Mouse (Mus musculus) thymus, postnatal 0 days (tissue): ENCODE results near the gene Olfr203. TPM values are rescaled to one million over a fixed set of nuclear protein-coding genes. Genes with fewer than 3 reads are reported as not detected.
"Not testable (repeated sequence)": the region's sequence is repeated elsewhere in the genome, so short reads cannot be mapped to it uniquely, and the experiment has no call there.

Source experiments
- DNase-seq: peaks from one replicate; pipeline ENCODE4 v3.0.0-alpha.2; 2015; ENCODE audit warnings: low spot score
- polyA plus RNA-seq: library from polyadenylated mRNA; unstranded; fragments of >200 nt; fragmentation: Nextera tagmentation; extraction: Ambion mirVana; gene quantifications from 2 replicates; pipeline ENCODE4 v1.2.1, GENCODE M21; 2015

The Olfr203 gene
- polyA plus RNA-seq: not detected in 2 replicates

DNA sequence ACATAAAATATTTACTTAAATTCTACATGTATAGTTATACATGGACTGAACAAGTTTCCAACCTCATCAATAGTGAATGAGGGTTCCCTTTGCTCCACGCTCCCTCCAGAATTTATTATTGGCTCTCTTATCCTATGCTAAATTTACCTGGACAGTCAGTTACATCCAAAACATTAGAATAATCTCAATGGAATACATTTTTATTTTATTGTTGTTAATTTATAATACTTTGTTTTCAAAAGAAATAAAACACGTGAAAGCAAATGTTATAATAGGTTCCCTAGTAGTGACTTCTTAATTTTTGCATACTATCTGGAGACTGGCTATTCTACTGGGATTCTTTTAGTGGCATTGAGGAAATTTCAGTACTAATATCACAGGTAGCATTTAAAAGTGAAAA lies at the start of gene Olfr203:
Gene Olfr203, plus strand, starts transcription at position 301 of the 400 bp plus-strand sequence.
- DNase-seq: no peak

DNA sequence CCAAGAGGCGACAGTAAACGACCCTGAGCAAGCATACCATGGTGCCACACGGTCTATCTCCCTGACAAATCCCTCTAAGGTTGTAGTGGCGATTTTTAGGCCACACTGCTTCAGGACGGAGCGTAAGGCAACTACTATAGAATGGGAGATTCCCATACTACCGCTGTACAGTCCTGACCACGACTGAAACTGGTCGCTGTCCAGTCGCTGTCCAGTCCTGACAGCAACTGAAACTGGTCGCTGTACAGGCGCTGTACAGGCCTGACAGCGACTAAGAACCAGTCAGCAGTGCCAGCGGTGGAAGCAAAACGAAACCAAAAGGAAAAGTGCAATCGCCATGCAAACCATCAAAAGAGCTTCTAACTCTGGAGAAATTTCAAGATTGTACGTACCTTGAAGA lies 49.0 kb upstream of the Olfr203 start:
- DNase-seq: no peak

DNA sequence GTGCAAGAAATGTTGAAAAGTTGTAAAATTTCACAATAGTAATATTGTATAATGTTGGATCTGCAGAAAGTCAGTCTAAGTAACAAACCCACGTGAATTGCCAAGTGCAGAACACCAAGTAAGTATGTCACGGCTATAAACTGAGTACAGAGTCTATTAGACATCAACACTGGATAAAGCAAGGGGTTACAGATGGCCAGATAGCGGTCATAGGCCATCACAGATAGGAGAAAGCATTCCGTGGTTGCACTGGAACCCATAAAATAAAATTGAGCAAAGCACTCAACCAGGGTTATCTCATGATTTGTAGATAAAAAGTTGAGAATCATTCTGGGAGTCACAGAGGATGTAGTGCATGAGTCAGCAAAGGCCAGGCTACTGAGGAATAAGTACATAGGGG lies 29.6 kb upstream of the Olfr203 start:
- not testable (repeated sequence) for DNase-seq

DNA sequence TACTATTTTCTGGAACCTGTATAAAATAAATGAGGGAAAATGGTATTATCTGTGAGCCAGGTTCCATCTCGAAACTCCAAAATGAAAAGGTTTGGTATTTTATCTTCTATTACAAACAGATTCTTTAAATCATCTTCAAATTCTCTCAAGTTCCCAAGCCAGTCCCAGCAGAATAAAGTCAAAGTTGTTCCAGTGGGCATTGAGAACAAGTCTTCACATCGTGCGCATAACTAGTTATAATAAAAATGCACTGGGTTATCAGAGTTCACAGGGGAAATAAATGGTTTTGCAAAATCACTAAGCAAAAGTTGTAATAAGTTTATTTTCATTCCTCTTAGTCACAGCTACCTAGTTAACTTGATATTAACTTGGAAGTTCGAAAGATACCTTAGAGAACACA lies 26.1 kb upstream of the Olfr203 start, which contains the start of gene Olfr201:
Gene Olfr201, minus strand, starts transcription at position 101 of the 400 bp plus-strand sequence.
- not testable (repeated sequence) for DNase-seq

DNA sequence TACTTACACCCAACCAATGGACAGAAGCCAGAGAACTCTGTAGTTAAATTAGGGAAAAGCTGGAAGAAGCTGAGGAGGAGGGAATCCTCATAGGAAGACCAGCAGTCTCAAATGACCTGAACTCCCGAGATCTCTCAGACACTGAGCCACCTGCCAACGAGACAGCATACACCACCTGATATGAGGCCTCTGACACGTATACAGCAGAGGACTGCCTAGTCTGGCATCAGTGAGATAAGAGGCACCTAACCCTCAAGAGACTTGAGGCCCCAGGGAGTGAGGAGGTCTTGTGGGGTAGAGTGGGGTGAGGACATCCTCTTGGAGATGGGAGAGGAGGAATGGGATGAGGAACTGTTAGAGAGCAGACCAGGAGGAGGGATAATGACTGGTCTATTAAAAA lies 18.1 kb upstream of the Olfr203 start:
- DNase-seq: no peak

DNA sequence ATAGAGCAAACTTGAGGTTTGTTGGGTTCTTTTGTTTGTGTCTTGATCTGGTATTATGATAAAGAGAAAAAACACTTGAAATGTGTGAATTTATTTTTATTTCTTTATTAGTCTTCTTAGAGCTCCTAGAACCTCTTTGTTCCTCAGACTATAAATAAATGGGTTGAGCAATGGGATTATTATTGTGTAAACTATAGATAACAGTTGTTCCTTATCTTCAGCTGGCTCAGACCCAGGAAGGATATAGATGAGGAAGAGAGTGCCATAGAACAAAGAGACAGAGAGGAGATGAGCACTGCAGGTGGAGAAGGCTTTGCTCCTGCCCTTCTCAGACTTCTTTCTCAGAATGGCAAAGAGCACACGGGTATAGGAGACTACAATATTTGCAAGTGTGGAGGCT lies 15.2 kb upstream of the Olfr203 start:
- no peak for DNase-seq

DNA sequence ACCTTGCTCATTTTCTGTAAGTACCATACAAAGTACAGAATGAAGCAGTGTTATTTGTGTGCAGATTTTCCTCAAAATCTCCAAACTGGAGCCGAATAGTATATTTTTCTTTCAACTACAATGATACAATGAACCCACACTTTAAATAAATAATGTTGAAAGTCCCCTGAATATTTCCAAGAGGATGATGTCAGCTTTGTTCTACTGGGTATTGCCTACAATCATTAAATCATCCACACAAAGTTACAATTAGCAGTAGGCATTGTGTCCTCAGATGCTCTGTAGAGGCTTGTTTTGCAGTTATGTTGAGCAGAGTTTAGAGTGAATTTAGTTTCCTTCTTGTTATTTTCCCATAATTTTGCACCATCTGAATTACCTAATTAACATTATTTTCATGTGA lies 12.0 kb upstream of the Olfr203 start, which contains the start of gene Olfr202:
Gene Olfr202, minus strand, starts transcription at position 101 of the 400 bp plus-strand sequence.
- no peak for DNase-seq

DNA sequence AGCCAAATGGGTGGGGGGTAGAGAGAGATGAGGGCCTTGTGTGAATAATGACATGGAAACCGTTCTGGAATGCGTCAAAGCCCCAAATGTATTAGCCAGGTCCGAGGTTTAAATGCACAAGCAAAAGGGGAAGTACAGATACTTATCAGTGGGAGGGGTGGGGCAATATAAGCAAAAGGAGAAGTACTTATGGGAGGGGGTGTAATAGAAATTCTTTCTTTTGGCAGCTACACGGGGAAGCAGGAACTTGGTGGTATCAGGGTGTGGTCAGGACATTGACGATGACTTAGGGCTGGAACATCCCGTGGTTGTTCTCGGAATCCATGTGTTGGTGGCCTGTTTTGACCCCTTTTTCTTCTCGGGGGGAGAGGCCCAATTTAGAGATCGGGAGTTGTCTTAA lies 11.1 kb upstream of the Olfr203 start:
- not testable (repeated sequence) for DNase-seq

DNA sequence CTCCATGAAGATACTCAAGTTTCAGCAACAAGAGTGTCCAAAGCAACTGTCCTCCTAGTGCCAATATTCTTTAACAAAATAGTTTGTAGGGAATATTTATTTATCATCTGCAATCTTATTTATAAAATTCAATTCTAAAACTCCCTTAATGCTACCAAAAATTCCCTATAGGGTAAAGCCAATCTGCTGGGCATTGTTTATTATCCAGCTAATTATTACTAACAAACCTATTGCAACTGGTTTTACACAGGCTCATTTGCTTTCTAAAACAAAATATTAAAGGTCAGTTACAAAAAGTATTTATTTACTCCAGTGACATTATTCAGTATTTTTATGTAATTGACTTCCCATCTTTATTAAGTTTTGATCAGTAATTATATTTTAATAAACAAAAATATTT lies 19.5 kb downstream of the Olfr203 start, which contains the start of gene Olfr204:
Gene Olfr204, minus strand, starts transcription at position 101 of the 400 bp plus-strand sequence.
- DNase-seq: no peak

DNA sequence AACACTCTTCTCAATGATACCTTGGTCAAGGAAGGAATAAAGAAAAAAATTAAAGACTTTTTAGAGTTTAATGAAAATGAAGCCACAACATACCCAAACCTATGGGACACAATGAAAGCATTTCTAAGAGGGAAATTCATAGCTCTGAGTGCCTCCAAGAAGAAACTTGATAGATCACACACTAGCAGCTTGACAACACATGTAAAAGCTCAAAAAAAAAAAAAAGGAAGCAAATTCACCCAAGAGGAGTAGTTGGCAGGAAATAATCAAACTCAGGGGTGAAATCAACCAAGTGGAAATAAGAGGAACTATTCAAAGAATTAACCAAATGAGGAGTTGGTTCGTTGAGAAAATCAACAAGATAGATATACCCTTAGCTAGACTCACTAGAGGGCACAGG lies 24.6 kb downstream of the Olfr203 start:
- not testable (repeated sequence) for DNase-seq

DNA sequence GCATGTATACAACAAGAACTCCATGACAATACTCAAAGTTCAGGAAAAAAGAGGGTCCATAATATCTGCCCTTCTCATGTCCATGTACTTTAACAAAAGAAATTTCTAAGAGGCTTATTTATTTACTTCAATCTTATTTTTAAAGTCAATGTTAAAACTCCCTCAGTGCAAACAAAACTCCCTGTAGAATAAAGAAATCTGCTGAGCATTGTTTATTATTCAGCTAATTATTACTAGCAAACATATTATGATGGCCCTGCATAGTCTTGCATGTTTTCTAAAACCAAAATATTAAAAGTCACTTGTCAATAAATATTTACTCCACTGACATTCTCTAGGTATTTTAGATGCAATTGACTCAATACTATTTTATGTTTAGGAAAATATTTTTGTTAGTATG lies 32.4 kb downstream of the Olfr203 start, which contains the start of gene Olfr205:
Gene Olfr205, minus strand, starts transcription at position 101 of the 400 bp plus-strand sequence.
- no peak for DNase-seq

DNA sequence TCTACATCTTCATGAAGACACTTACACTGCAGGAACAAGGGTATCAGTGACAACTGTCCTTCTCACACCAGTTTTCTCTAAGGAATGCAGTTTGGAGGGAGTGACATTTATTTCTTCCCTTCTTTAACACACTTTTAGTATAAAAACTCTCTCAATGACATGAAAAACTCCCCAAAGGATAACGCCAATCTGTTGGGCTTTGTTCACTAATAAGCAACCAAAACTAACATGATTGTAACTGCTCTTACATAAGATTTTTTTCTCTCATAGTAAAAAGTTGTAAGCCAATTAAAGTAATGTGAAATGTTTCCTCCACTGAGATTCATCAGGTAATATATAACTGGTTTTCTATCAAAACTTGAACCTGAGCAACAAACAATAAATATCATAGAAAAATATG lies 50.5 kb downstream of the Olfr203 start, which contains the start of gene Olfr206:
Gene Olfr206, minus strand, starts transcription at position 101 of the 400 bp plus-strand sequence.
- no peak for DNase-seq

Other genes starting within 250 kb of the Olfr203 start
- gene Olfr190, start 220.9 kb upstream of the Olfr203 start, polyA plus RNA-seq: not detected in 2 replicates
- gene Olfr191, start 209.1 kb upstream of the Olfr203 start, polyA plus RNA-seq: not detected in 2 replicates
- not detected in 2 replicates for gene Olfr193, start 187.0 kb upstream of the Olfr203 start, polyA plus RNA-seq
- gene Olfr194, start 177.8 kb upstream of the Olfr203 start, polyA plus RNA-seq: not detected in 2 replicates
- gene Olfr195, start 151.8 kb upstream of the Olfr203 start, polyA plus RNA-seq: not detected in 2 replicates
- gene Olfr196, start 128.4 kb upstream of the Olfr203 start, polyA plus RNA-seq: not detected in 2 replicates
- not detected in 2 replicates for gene Olfr198, start 95.3 kb upstream of the Olfr203 start, polyA plus RNA-seq
- gene Olfr199, start 79.1 kb upstream of the Olfr203 start, polyA plus RNA-seq: not detected in 2 replicates
- gene Olfr201, start 26.2 kb upstream of the Olfr203 start, polyA plus RNA-seq: not detected in 2 replicates
- not detected in 2 replicates for gene Olfr202, start 12.1 kb upstream of the Olfr203 start, polyA plus RNA-seq
- gene Olfr204, start 19.4 kb downstream of the Olfr203 start, polyA plus RNA-seq: not detected in 2 replicates
- not detected in 2 replicates for gene Olfr205, start 32.3 kb downstream of the Olfr203 start, polyA plus RNA-seq
- not detected in 2 replicates for gene Olfr206, start 50.4 kb downstream of the Olfr203 start, polyA plus RNA-seq
- gene Olfr209, start 65.1 kb downstream of the Olfr203 start, polyA plus RNA-seq: not detected in 2 replicates
- gene Gabrr3, start 108.5 kb downstream of the Olfr203 start, polyA plus RNA-seq: not detected in 2 replicates
- gene Riox2, start 172.9 kb downstream of the Olfr203 start, polyA plus RNA-seq: 26.0 and 29.6 TPM in 2 replicates